Comparison of ENCODE assay signal across 8 mouse cellular contexts in the genomic region with DNA sequence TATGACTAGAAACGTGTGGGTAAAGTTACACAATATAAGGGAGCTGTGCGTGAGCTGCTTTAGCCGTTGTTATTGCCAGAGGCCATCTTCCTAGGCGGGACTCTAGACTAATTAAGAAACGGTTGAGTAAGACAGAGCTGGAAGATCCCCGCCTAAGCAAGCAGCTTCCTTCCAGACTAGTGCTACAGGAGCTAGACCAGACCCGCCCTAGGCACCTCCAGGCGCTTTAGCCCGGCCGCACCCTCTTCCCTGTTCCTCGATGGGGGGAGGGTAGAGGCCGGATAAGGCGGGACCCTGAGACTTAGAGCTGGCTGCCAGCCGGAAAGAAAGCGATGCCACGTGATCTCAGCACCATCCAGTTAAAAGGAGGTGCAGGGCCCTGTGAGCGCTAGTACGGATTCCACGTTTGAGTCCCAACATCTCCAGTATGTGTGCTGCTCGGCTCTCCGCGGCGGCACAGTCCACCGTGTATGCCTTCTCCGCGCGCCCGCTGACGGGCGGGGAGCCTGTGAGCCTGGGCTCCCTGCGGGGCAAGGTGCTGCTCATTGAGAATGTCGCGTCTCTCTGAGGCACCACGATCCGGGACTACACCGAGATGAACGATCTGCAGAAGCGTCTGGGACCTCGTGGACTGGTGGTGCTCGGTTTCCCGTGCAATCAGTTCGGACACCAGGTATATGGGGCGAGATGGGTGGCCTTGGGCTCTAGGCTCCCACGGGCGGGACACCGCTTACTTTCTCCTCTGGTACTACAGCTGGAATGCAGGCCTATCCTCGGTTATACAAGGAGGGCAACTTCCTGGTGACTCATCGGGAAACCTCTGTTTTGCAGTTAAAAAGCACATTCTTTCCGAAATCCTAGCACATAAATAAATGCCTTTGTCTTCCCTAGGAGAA. TPM values are rescaled to one million over a fixed set of nuclear protein-coding genes. Genes with fewer than 3 reads are reported as not detected.
A peak's percentile ranks its signal among the peaks of the same experiment; 100 is the strongest.
DNase-seq lines count a peak whose midpoint lies in the region; ATAC-seq lines count a peak whose summit lies in the region.

A gene (plus strand): TSS at position 18 of the 896 bp plus-strand sequence.

- peak within 1 kb of the TSS; percentile 85 for H3K4me2 ChIP-seq in hindbrain, embryonic 12.5 days (replicated peaks)

- peaks cover 17% of the 10 kb centered on the region for H3K4me1 ChIP-seq in hindbrain, embryonic 12.5 days

- H3K9ac ChIP-seq in hindbrain, embryonic 12.5 days: peak within 1 kb of the TSS; percentile 87

- no peaks in the 10 kb centered on the region for H3K9me3 ChIP-seq in hindbrain, embryonic 12.5 days (replicated peaks)

- H3K27me3 ChIP-seq in hindbrain, embryonic 12.5 days: no peaks in the 10 kb centered on the region

- peak; percentile 96 for DNase-seq in NIH3T3 (ENCODE audit: low read depth)
- peak; percentile 94 to 95 for DNase-seq in cerebellum, postnatal 10 days
- peak; percentile 85 to 86 for DNase-seq in frontal cortex, postnatal 10 days (ENCODE audit: low spot score in 2 of 2)
- peak; percentile 76 to 82 for DNase-seq in layer of hippocampus, postnatal 14 days (ENCODE audit: low spot score in 2 of 2)
- peak; percentile 95 for DNase-seq in lung, postnatal 14 days
- DNase-seq in retina, adult 2 months (ENCODE audit: low read depth, low spot score): peak; percentile 71
- peak; percentile 87 to 93 for DNase-seq in thymus, postnatal 36 days

- peak within 1 kb of the TSS; percentile 92 for H3K27ac ChIP-seq in hindbrain, embryonic 12.5 days

- H3K4me3 ChIP-seq in hindbrain, embryonic 12.5 days: peak within 1 kb of the TSS; percentile 62

- H3K36me3 ChIP-seq in hindbrain, embryonic 12.5 days: peaks cover 21% of the 10 kb centered on the region

- ATAC-seq in hindbrain, embryonic 12.5 days (ENCODE audit: low FRiP score): peak; percentile 96

- 1% methylated on average over 49 of the region's 49 CpGs for WGBS in hindbrain, embryonic 12.5 days

RNA-seq across cellular contexts. Expression of the gene that starts here (rescaled TPM):
- 647 and 730 TPM in 2 replicates for polyA plus RNA-seq in hindbrain, embryonic 12.5 days (2016; fragmentation: Nextera tagmentation; extraction: Ambion mirVana)
- 10 to 100 TPM; 67.3 to 68.7 TPM for total RNA-seq in layer of hippocampus, postnatal 14 days (2021)

Comparison
In these comparisons a context has a peak if more than half of its experiments do, and no peak if none do; other contexts are left out.
1. Peak in every context shown above with its lines: DNase-seq, ATAC-seq, H3K4me3 ChIP-seq and H3K27ac ChIP-seq.